Mouse (Mus musculus) MEL (cell line): ENCODE results near the gene Rnf149. TPM values are rescaled to one million over a fixed set of nuclear protein-coding genes. Genes with fewer than 3 reads are reported as not detected.

Source experiments
- DNase-seq: peaks from one replicate; pipeline ENCODE4 v3.0.0; 2011; ENCODE audit warnings: low read depth, low spot score
- H3K27ac ChIP-seq: 2 replicates; pipeline ENCODE4 v1.5.1; 2012; ENCODE audit warnings: low read depth, mild to moderate bottlenecking, control low read depth, low read length, moderate library complexity; ENCODE audit not compliant: control insufficient read depth
- H3K27me3 ChIP-seq, 2 experiments: fragments of 150-350 bp in 1 of 2; sonication (generic) in 1 of 2; 2 replicates each; pipeline ENCODE4 v1.6.1; 2012; ENCODE audit warnings: low read length in 2 of 2, mild to moderate bottlenecking in 2 of 2, improper control_type of control experiment in 1 of 2, moderate library complexity in 1 of 2; ENCODE audit not compliant: insufficient read depth in 2 of 2, control insufficient read depth in 1 of 2
- H3K36me3 ChIP-seq, 2 experiments: 2 replicates each; pipeline ENCODE4 v1.6.1; 2012 to 2014; ENCODE audit warnings: low read length in 2 of 2, improper control_type of control experiment in 1 of 2, inconsistent platforms in 1 of 2, mild to moderate bottlenecking in 1 of 2; ENCODE audit not compliant: insufficient read depth in 2 of 2, control insufficient read depth in 1 of 2
- H3K4me1 ChIP-seq, 2 experiments: fragments of 150-350 bp in 1 of 2; sonication (generic) in 1 of 2; 2 replicates each; pipeline ENCODE4 v1.6.1; 2012; ENCODE audit warnings: low read length in 2 of 2, improper control_type of control experiment in 1 of 2, mild to moderate bottlenecking in 1 of 2; ENCODE audit not compliant: insufficient read depth in 2 of 2, control insufficient read depth in 1 of 2
- H3K4me3 ChIP-seq, 2 experiments: fragments of 150-350 bp in 1 of 2; sonication (generic) in 1 of 2; 2 replicates each; pipeline ENCODE4 v1.5.1; 2012; ENCODE audit warnings: low read depth in 2 of 2, low read length in 2 of 2, mild to moderate bottlenecking in 2 of 2, moderate library complexity in 2 of 2, control low read depth in 1 of 2, improper control_type of control experiment in 1 of 2; ENCODE audit not compliant: control insufficient read depth in 1 of 2, insufficient read depth in 1 of 2
- H3K79me2 ChIP-seq: 2 replicates; pipeline ENCODE4 v1.6.1; 2012; ENCODE audit warnings: mild to moderate bottlenecking, low read length, moderate library complexity; ENCODE audit not compliant: control insufficient read depth, poor library complexity, insufficient read depth
- H3K9ac ChIP-seq: 2 replicates; pipeline ENCODE4 v1.6.1; 2012; ENCODE audit warnings: low read depth, mild to moderate bottlenecking, control low read depth, low read length, moderate library complexity; ENCODE audit not compliant: control insufficient read depth, poor library complexity, severe bottlenecking
- H3K9me3 ChIP-seq: fragments of 150-350 bp; sonication (generic); replicated peaks from 2 replicates; pipeline ENCODE4 v1.6.1; 2012; ENCODE audit warnings: mild to moderate bottlenecking, low read length, improper control_type of control experiment, moderate library complexity; ENCODE audit not compliant: insufficient read depth
- CHD1 ChIP-seq: IDR thresholded peaks from 2 replicates; pipeline ENCODE4 v1.6.1; 2012; ENCODE audit warnings: low read depth, mild to moderate bottlenecking, inconsistent platforms, low read length, improper control_type of control experiment
- CHD2 ChIP-seq: IDR thresholded peaks from 2 replicates; pipeline ENCODE4 v1.6.1; 2011; ENCODE audit warnings: low read length, improper control_type of control experiment
- CTCF ChIP-seq, 3 experiments: IDR thresholded peaks in 2 of 3; conservative IDR thresholded peaks in 1 of 3; 2 replicates each; pipeline ENCODE4 v1.5.1; 2011 to 2012; ENCODE audit warnings: low read length in 3 of 3, low read depth in 2 of 3, mild to moderate bottlenecking in 2 of 3, improper control_type of control experiment in 1 of 3, inconsistent platforms in 1 of 3, mixed read lengths in 1 of 3, moderate library complexity in 1 of 3; ENCODE audit not compliant: control insufficient read depth in 1 of 3, insufficient read depth in 1 of 3, poor library complexity in 1 of 3, severe bottlenecking in 1 of 3
- EP300 ChIP-seq, 2 experiments: IDR thresholded peaks; 2 replicates each; pipeline ENCODE4 v1.6.1; 2011; ENCODE audit warnings: improper control_type of control experiment in 2 of 2, low read length in 2 of 2, low read depth in 1 of 2, mild to moderate bottlenecking in 1 of 2
- ETS1 ChIP-seq: IDR thresholded peaks from 2 replicates; pipeline ENCODE4 v1.6.1; 2012; ENCODE audit warnings: low read depth, mild to moderate bottlenecking, inconsistent platforms, low read length, improper control_type of control experiment, moderate library complexity
- GABPA ChIP-seq: IDR thresholded peaks from 2 replicates; pipeline ENCODE4 v1.6.1; 2012; ENCODE audit warnings: low read depth, mild to moderate bottlenecking, inconsistent platforms, low read length, improper control_type of control experiment, moderate library complexity
- GATA1 ChIP-seq: IDR thresholded peaks from 2 replicates; pipeline ENCODE4 v1.6.1; 2011; ENCODE audit warnings: low read depth, low read length, improper control_type of control experiment
- MAFK ChIP-seq: IDR thresholded peaks from 2 replicates; pipeline ENCODE4 v1.6.1; 2011; ENCODE audit warnings: low read depth, mild to moderate bottlenecking, low read length, improper control_type of control experiment, borderline replicate concordance
- MAX ChIP-seq: IDR thresholded peaks from 2 replicates; pipeline ENCODE4 v1.6.1; 2011; ENCODE audit warnings: low read length, improper control_type of control experiment
- MXI1 ChIP-seq: IDR thresholded peaks from 2 replicates; pipeline ENCODE4 v1.6.1; 2011; ENCODE audit warnings: mild to moderate bottlenecking, low read depth, low read length, improper control_type of control experiment
- NRF1 ChIP-seq: IDR thresholded peaks from 2 replicates; pipeline ENCODE4 v1.6.1; 2014; ENCODE audit warnings: low read depth, mild to moderate bottlenecking, inconsistent platforms, low read length, improper control_type of control experiment, moderate library complexity; ENCODE audit not compliant: poor library complexity, insufficient read depth, severe bottlenecking
- POLR2A ChIP-seq, 2 experiments: IDR thresholded peaks; 2 replicates each; pipeline ENCODE4 v1.6.1; 2011 to 2012; ENCODE audit warnings: low read length in 2 of 2, mild to moderate bottlenecking in 2 of 2, control low read depth in 1 of 2, improper control_type of control experiment in 1 of 2, low read depth in 1 of 2, moderate library complexity in 1 of 2; ENCODE audit not compliant: control insufficient read depth in 1 of 2, insufficient read depth in 1 of 2, poor library complexity in 1 of 2
- RAD21 ChIP-seq: IDR thresholded peaks from 2 replicates; pipeline ENCODE4 v1.6.1; 2011; ENCODE audit warnings: mild to moderate bottlenecking, low read depth, low read length, improper control_type of control experiment
- RCOR1 ChIP-seq: IDR thresholded peaks from 2 replicates; pipeline ENCODE4 v1.6.1; 2012; ENCODE audit warnings: low read depth, mild to moderate bottlenecking, inconsistent platforms, low read length, improper control_type of control experiment
- SIN3A ChIP-seq: IDR thresholded peaks from 2 replicates; pipeline ENCODE4 v1.6.1; 2012; ENCODE audit warnings: low read length, improper control_type of control experiment, inconsistent platforms
- TAL1 ChIP-seq: IDR thresholded peaks from 2 replicates; pipeline ENCODE4 v1.6.1; 2012; ENCODE audit warnings: mild to moderate bottlenecking, inconsistent platforms, low read length, moderate library complexity, mixed read lengths
- USF2 ChIP-seq, 2 experiments: IDR thresholded peaks; 2 replicates each; pipeline ENCODE4 v1.6.1; 2011 to 2012; ENCODE audit warnings: improper control_type of control experiment in 2 of 2, low read length in 2 of 2, borderline replicate concordance in 1 of 2, inconsistent platforms in 1 of 2, low read depth in 1 of 2, mild to moderate bottlenecking in 1 of 2; ENCODE audit not compliant: insufficient read depth in 1 of 2
- ZKSCAN1 ChIP-seq: IDR thresholded peaks from 2 replicates; pipeline ENCODE4 v1.6.1; 2012; ENCODE audit warnings: low read depth, mild to moderate bottlenecking, inconsistent platforms, low read length, improper control_type of control experiment, moderate library complexity
- ZNF384 ChIP-seq: IDR thresholded peaks from 2 replicates; pipeline ENCODE4 v1.6.1; 2012; ENCODE audit warnings: low read depth, mild to moderate bottlenecking, inconsistent platforms, low read length, improper control_type of control experiment
- polyA plus RNA-seq, 2 experiments: library from polyadenylated mRNA; stranded (reverse) in 1 of 2; unstranded in 1 of 2; fragments of >175 nt in 1 of 2; fragments of >200 nt in 1 of 2; gene quantifications; 2 replicates each; pipeline versions ENCODE4 v1.2.1 to v1.2.4; 2012; ENCODE audit warnings: low replicate concordance in 2 of 2, low read depth in 1 of 2; ENCODE audit not compliant: insufficient read length in 2 of 2, insufficient read depth in 1 of 2, missing spikeins in 1 of 2
- total RNA-seq: library from RNA; depleted of rRNA; stranded (reverse); fragments of 300-350 nt; gene quantifications from 2 replicates; pipeline ENCODE4 v1.2.3, GENCODE M21; 2012

The Rnf149 gene
- total and polyA plus RNA-seq, 3 experiments: 37.1 to 46.4 TPM; not detected in 1

DNA sequence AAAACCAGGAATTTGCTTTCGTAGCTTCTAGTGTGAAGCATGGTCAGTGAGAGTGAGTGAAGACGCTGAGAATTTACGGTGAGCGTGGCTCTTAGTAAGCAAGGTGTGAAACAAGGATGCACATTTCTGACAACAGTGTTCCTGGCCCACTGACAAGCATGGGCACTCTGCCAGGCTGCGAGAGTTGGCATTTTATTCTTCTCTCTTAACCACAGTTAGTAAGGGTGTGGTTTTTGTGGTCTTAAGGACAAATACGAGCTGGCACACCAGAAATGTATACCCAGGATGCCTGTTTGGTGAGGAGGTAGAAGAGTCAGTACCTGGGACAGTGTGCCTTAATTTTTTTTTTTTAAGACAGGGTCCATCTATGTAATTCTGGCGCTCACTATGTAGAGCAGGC is 31.6 kb downstream of the Rnf149 start:
- Histone ChIP-seq H3K4me1 (no peaks in the 10 kb centered on the region), H3K9ac (no peak overlapping the region), H3K27me3 (no peaks in the 10 kb centered on the region), H3K79me2 (no peaks in the 10 kb centered on the region), H3K36me3 (peaks cover 7 to 10% of the 10 kb centered on the region in 2 experiments), H3K4me3 (no peak overlapping the region), H3K9me3 (no peaks in the 10 kb centered on the region), H3K27ac (no peak overlapping the region)
- TF ChIP-seq POLR2A (IDR thresholded peaks at IDR 0.05; ENCODE audit: control insufficient read depth in 1 of 2, insufficient read depth in 1 of 2, low read depth in 1 of 2, low read length in 2 of 2, poor library complexity in 1 of 2): no peak; a peak in 1 of 4 replicates
- TF ChIP-seq MAFK: peak; percentile 11; the same call in 1 of the 2 replicates
- no peak for TF ChIP-seq CHD1
- 0 out of 2 replicates have a peak, but pooled peaks have one; percentile 53 for TF ChIP-seq MXI1
- no peak for TF ChIP-seq TAL1
- TF ChIP-seq GABPA: no peak
- peak; percentile 49 for TF ChIP-seq MAX
- no peak for TF ChIP-seq NRF1
- TF ChIP-seq ZNF384: 0 out of 2 replicates have a peak, but pooled peaks have one; percentile 20
- TF ChIP-seq SIN3A: peak; percentile 48
- TF ChIP-seq CHD2: no peak
- TF ChIP-seq EP300 (IDR thresholded peaks at IDR 0.05; ENCODE audit: low read depth in 1 of 2, low read length in 2 of 2): peak; percentile 26 to 27; a peak in 2 of 4 replicates
- TF ChIP-seq RCOR1: peak; percentile 49; the same call in 1 of the 2 replicates
- no peak for TF ChIP-seq ZKSCAN1
- no peak for TF ChIP-seq USF2 (IDR thresholded peaks at IDR 0.05; ENCODE audit: borderline replicate concordance in 1 of 2, insufficient read depth in 1 of 2, low read depth in 1 of 2, low read length in 2 of 2)
- no peak for TF ChIP-seq ETS1
- no peak for TF ChIP-seq RAD21
- peak; percentile 73 for DNase-seq

DNA sequence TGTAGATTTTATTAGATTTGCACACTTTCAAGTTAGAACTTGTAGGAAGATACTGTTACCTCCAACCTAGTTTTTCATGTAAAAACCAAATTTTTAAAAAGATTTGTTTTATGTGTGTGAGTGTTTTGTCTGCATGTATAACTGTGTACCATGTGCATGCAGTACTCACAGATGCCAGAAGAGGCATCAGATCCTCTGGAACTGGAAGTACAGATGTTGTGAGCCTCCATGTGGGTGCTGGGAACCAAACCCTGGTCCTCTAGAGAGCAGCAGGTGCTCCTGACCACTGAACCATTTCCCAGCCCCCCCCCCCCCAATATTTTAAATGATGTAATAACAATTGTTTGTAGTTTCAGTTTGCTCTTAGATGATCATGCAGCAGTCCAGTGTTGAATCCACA is 36.6 kb downstream of the Rnf149 start:
- H3K4me3 ChIP-seq: no peak overlapping the region
- TF ChIP-seq CTCF (IDR thresholded peaks at IDR 0.05 in 2 of 3, conservative IDR thresholded peaks at IDR 0.05 in 1 of 3; ENCODE audit: control insufficient read depth in 1 of 3, insufficient read depth in 1 of 3, low read depth in 2 of 3, low read length in 3 of 3, poor library complexity in 1 of 3, severe bottlenecking in 1 of 3) (peak in 2 of 3 experiments; percentile 25 to 27; a peak in 3 of 6 replicates), GATA1 (no peak)
- H3K9ac ChIP-seq: no peak overlapping the region
- peaks cover 5 to 12% of the 10 kb centered on the region in 2 experiments for H3K36me3 ChIP-seq
- H3K79me2 ChIP-seq: peaks cover 14% of the 10 kb centered on the region
- H3K27ac ChIP-seq: no peak overlapping the region
- peak; percentile 32 for DNase-seq
- no peaks in the 10 kb centered on the region for H3K9me3 ChIP-seq
- H3K27me3 ChIP-seq: no peaks in the 10 kb centered on the region
- H3K4me1 ChIP-seq: peaks cover 0 to 5% of the 10 kb centered on the region in 2 experiments; a peak in 2 of 4 replicates
